Mouse (Mus musculus): Measurements from ENCODE around the gene Hsf2bp. TPM values are rescaled to one million over a fixed set of nuclear protein-coding genes. Genes with fewer than 3 reads are reported as not detected.
A peak's percentile ranks its signal among the peaks of the same experiment; 100 is the strongest.

The Hsf2bp gene
- total RNA-seq, 2 experiments from 2014 or later, result 0.68 to 0.80 TPM

GRCm38 (mm10) chr17:31946436-31946835 lies 89.7 kb downstream of the Hsf2bp start:
- intact Hi-C loops (cut with DNase I), result no loop called here
- DNase-seq (ENCODE audit: low spot score in 2 of 2), result no peak

GRCm38 (mm10) chr17:31943881-31944539 lies 92.1 kb downstream of the Hsf2bp start:
- DNase-seq (ENCODE audit: low spot score in 2 of 2), result no peak
- intact Hi-C loops (cut with DNase I), result no loop called here

DNA sequence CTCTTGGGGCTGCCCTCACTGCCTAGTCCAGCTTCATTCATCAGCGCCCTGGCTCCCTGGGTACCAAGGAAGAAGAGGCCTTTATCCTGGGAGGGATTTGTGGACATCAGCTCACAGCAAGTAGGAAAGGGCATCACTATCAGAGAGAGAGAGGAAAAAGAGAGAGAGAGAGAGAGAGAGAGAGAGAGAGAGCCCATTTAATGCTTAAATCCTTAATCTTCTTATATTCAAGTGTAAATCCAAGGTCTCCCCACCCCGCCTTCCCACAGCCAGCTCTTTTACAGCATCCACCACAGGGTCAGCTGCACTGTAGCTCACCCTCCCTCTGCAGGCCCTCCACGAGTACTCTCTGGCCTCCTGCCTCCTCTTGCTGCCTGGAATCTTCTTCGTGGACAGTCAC lies 94.5 kb downstream of the Hsf2bp start:
- intact Hi-C loops (cut with DNase I), result no loop called here
- no peak for DNase-seq (ENCODE audit: low spot score in 2 of 2)

DNA sequence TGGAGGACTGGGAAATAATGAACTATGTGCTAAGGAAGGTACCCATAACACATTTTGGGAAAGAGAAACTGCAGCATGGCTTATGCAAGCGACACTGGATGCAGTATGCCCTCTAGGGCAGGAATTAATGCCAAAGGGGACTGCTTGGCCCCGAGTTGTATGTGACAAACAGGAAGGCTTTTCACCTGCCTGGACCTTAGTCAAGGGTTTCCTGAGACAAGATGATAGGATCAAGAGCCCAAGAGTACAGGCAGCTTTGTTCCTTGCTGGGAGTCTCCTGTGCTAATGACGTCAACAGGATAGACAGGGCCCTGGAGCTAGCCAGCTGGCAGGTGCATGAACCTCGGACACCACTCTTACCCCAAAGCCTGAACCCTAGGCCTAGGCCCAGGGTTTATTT lies 95.5 kb downstream of the Hsf2bp start:
- DNase-seq (ENCODE audit: low spot score in 2 of 2), result no peak
- intact Hi-C loops (cut with DNase I), result no loop called here

DNA sequence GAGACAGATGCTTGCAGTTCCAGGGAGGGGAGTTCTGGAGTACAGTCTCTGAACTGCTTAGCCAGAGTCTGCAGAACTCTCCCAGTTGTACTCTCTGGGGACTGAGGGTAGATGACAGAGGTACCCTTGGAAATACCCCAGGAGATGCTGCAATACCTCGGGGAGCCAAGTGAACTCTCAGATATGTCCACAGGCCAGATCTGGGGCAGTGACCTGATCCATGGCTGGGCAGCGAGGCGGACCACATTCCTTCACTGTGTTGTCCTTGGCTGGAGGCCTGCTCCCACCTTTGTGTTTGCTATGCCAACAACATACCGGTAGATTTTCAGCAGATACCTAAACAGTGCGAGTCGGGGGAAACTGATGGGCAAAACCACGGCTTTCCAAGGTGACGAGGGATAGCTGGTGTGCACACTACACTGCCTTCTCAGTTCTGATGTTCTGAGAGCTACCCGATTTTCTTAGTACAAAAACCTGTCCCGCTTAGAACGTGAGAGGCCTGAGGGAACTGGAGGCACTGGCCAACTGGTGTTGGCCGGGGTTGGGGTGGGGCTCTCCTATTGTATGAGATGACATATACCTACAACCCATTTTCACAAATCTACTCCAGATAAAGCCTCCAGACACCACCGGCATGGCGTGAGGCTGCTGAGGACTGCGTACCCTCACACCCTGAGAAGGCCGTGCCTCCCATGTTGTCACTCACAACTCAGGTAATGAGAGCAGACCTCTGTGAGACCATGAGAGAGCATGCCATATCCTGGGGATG lies 96.7 kb downstream of the Hsf2bp start:
- no peak for DNase-seq (ENCODE audit: low spot score in 2 of 2)
- intact Hi-C loops (cut with DNase I), result no loop called here

GRCm38 (mm10) chr17:31938539-31939260 lies 97.4 kb downstream of the Hsf2bp start:
- DNase-seq (ENCODE audit: low spot score in 2 of 2), result no peak
- intact Hi-C loops (cut with DNase I), result no loop called here

- no peak for DNase-seq (ENCODE audit: low spot score in 2 of 2)
- intact Hi-C loops (cut with DNase I), result no loop called here
Measured at GRCm38 (mm10) chr17:31937141-31937554, 99.0 kb downstream of the Hsf2bp start.

DNA sequence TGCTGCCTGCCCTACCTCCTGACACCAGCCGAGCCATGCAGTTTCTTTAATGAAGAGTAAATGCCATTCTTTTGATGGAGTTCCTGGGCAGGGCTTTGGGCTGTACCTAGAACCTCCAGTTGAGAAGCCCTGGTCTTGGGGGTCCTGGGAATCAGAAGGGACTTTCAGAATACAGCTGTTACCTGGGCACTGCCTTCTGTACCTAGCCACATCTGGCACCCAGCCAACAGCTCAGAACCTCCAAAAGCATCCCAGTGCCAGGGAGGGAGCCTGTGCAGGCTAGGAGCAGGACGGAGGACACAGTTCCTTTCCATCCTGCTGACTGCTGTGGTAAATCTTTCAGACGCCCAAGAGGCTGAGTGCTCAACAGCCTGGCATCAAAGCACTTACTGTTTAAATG lies 100.3 kb downstream of the Hsf2bp start:
- no peak for DNase-seq (ENCODE audit: low spot score in 2 of 2)
- intact Hi-C loops (cut with DNase I), result no loop called here

- intact Hi-C loops (cut with DNase I), result no loop called here
Measured at GRCm38 (mm10) chr17:31935091-31935830, 100.9 kb downstream of the Hsf2bp start.

GRCm38 (mm10) chr17:31933956-31934355 lies 102.2 kb downstream of the Hsf2bp start:
- no peak for DNase-seq (ENCODE audit: low spot score in 2 of 2)
- intact Hi-C loops (cut with DNase I), result no loop called here

More at GRCm38 (mm10) chr17:31935091-31935830, 100.9 kb downstream of the Hsf2bp start:
- DNase-seq (ENCODE audit: low spot score in 2 of 2), result no peak

GRCm38 (mm10) chr17:31931499-31931898 lies 104.7 kb downstream of the Hsf2bp start:
- intact Hi-C loops (cut with DNase I), result no loop called here
- DNase-seq (ENCODE audit: low spot score in 2 of 2), result no peak

- intact Hi-C loops (cut with DNase I), result no loop called here
- no peak for DNase-seq (ENCODE audit: low spot score in 2 of 2)
Measured at GRCm38 (mm10) chr17:31929844-31930715, 106.1 kb downstream of the Hsf2bp start.

- intact Hi-C loops (cut with DNase I), result no loop called here
Measured at GRCm38 (mm10) chr17:31929032-31929431, 107.1 kb downstream of the Hsf2bp start.

DNA sequence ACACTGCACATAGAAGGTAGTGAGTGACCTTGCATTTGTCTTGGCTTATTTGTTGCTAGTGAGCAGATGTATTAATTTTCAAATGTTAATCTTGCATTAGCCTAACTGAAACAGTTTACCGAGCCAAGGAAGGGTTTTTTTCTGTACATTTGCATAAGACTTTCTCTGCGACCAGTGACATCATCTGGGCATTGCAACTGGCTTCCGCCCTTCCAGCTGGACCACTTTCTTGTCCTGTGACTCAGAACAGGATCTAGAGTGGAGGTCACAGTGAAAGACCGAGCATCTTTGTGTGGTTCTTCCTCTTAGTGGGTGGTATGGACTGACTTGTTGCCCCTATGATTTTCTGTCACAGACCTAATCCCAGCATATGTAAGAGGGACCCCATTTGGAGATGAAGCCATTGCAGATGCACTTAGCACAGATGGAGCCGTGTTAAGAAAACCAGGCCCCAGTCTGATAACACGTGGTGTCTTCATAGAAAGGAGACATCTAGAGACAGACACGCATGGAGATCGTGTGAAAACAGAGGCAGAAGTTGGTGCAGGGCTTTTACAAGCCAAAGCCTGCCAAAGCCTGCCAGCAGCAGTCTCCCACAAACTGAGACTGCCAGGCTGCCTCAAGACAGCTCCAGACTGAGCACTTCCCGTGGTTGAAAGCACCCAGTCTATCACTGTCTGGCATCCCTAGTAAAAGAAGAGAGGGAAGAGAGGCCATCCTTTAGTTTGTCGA lies 108.1 kb downstream of the Hsf2bp start:
- intact Hi-C loops (cut with DNase I), result no loop called here
- DNase-seq (ENCODE audit: low spot score in 2 of 2), result peak; percentile 22 to 43

More at GRCm38 (mm10) chr17:31929032-31929431, 107.1 kb downstream of the Hsf2bp start:
- DNase-seq (ENCODE audit: low spot score in 2 of 2), result no peak

GRCm38 (mm10) chr17:31924229-31924628 lies 111.9 kb downstream of the Hsf2bp start:
- intact Hi-C loops (cut with DNase I), result no loop called here
- no peak for DNase-seq (ENCODE audit: low spot score in 2 of 2)

- DNase-seq (ENCODE audit: low spot score in 2 of 2), result no peak
- intact Hi-C loops (cut with DNase I), result no loop called here
Measured at GRCm38 (mm10) chr17:31923310-31923970, 112.7 kb downstream of the Hsf2bp start.

GRCm38 (mm10) chr17:31920589-31921190 lies 115.5 kb downstream of the Hsf2bp start:
- intact Hi-C loops (cut with DNase I), result no loop called here
- no peak for DNase-seq (ENCODE audit: low spot score in 2 of 2)
